Mouse (Mus musculus) inflammation-experienced regulatory T-cells, adult 6 months (primary cell): ENCODE measurements around the gene Tgds. TPM values are rescaled to one million over a fixed set of nuclear protein-coding genes. Genes with fewer than 3 reads are reported as not detected.
"Not testable (repeated sequence)": the region's sequence is repeated elsewhere in the genome, so short reads cannot be mapped to it uniquely, and the experiment has no call there.

Source experiments
- ATAC-seq: one replicate; pipeline ENCODE4 v1.8.0; 2017
- polyA plus RNA-seq, 3 experiments: library from polyadenylated mRNA; unstranded; fragments of 100-300 nt; shearing (Covaris generic); gene quantifications; one replicate each; pipeline ENCODE4 v1.2.1; 2017

Gene Tgds
- polyA plus RNA-seq = 10 to 100 TPM; 32.9 to 43.8 (median 38.4) TPM

DNA sequence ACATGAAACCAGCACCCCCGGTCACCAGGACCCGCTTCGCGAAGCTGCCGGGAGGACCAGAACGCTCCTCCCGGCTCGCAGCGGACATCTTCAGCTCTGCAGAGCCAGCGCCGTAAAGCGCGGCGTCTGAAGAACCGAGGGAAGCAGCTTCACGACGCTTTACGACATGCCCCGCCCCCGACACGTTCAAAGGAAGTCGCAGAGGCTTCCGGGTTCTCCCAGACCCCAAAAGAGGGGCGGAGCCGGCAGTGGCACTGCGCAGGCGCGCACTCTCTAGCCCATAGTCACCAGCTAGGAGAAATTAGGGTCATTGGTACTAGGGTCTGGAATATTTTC is at the start of gene Tgds:
TSS of gene Tgds (minus strand) at position 114 of the 336 bp plus-strand sequence.
- peak; percentile 56 for ATAC-seq

GRCm38 (mm10) chr14:118180711-118181177 is 48.2 kb upstream of the Tgds start:
- no peak for ATAC-seq

DNA sequence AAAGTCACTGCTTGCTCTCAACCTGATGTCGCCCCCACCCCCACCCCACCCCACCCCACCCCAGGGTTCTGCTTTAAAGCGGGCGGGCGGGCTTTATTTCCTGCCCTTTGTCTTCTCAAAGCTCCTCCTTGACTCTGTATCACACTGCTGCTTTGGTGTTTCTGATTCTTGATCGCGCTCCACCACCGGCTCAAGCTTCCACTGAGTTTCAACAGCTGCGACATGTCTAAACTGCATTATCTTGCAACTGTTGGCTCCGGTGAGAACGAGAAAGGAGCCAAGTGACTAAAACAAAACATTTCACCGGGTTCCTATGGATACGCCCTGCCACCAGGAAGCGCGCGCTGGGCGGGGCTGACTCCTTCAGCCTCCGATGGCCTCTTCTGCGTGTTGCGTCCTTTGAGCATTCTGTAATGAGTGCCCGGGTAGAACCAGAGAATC is 47.6 kb upstream of the Tgds start:
- ATAC-seq = peak; percentile 92

DNA sequence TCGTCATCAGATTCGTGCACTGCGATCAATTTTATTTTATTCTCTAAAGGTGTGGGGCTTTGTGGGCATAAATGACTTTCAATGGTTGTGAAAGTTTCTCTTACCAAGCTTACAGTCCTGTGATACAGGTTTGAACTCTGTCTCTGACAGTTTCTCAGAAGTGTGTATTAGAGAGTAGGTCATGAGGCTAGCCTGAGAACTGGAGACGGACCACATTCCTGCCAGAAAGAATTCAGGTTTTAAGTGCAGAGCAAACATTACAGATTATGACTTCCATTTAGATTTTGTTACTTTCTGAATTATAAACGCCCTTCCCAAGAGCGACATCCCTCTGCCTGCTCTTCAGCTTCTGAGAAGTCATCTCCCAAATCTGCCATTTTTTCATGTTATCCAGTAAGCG is 47.1 kb upstream of the Tgds start:
- ATAC-seq = no peak

DNA sequence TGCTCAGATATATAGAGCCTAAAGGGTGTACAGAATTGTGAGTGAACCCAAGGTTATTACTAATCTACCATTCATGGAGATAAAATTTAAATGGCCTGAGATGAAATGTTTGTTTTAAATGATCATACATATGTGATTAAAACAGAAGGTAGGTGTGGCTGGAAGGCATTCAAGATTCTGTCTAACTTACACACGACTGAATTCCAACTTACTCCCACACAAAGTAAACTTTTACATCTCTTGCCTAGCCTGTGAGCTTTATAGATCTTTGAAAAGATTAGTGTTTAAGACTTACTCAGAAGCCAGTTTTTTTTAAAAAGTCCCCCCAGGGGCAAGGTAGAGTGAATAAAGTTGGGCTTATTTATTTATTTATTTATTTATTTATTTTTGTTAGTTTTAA is 46.7 kb upstream of the Tgds start:
- no peak for ATAC-seq

DNA sequence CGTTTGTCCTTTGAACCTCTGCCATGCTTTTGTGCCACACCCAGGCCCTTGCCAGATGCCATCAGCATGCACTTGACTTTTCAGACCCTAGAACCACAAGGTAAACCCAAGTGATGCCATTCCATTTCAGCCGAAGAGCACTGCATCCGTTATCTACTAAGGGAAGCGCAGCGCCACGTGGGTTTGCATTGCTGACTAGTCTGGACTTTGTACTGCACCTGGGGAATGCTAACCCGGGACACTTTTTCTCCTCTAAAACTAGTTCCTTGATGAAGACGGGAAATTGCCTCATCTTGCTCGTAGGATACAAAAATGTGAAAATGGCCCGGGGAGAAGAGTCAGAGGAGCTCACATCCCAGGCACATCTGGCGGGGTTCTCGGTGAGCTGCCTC is 43.1 kb upstream of the Tgds start:
- no peak for ATAC-seq

- ATAC-seq = no peak
These were observed 42.6 kb upstream of the Tgds start for GRCm38 (mm10) chr14:118175071-118175693.

DNA sequence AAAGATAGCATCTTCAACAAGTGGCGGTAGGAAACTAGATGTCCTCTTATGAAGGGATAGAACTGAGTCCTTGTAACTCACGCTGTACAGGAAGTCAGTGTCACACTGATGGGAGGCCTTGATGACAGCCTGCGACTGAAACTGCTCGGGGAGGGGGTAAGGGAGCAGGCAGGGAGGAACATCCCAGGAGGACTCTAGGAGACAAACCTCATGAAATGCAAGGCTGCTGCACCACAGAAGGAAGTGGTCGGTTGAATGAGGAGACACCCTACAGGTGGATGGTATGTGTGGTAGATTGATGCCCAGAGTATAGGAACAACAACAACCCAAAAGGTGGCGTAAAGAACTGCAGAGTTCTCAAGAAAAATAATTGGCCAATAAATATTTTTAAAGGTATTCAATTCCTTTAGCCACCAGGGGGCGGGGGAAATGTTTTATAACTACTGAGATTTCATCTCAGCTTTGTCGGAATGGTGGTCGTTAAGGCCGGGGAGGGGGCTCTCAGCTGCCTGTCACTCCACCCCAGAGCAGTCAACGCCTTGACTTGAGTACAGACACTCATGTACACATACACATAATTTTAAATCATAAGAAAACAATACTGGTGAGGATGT is 41.1 kb upstream of the Tgds start:
- peak; percentile 76 for ATAC-seq

DNA sequence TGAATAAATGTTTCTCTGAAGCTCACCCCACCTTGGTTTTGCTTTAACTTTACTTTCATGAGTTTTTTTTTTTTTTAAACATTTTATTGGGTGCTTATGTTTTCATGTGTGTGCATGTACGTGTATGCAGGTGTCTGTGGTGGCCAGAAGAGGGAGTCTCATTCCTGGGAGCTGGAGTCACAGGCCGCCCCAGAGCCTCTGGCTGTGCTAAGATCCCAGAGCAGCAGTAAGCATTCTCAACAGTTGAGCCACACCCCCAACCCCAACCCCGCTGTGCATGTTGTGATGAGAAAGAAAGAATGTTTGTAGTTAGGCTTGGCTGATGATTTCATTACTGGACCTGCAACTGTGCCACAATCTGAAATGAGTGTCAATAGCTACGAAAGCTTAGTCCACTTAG is 36.2 kb upstream of the Tgds start:
- no peak for ATAC-seq

DNA sequence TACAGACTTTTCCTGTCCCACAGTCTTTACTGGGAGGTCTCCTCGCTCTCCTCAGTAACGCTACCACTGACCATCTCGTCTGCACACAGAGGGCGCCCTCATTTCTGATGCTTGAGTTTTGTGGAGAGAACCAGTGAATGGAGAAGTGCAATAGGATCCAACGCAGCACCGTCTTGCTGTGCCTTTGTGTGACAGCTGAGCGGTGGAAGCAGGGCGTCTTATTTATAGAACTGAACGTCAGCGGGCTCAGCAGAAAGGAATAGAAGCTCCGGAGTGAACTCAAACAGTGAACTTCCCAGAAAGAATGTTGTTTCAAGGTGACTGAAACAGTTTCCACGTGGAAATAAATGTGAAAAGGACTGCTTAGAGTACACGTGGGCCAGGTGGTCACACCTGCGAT is 30.1 kb upstream of the Tgds start:
- no peak for ATAC-seq

DNA sequence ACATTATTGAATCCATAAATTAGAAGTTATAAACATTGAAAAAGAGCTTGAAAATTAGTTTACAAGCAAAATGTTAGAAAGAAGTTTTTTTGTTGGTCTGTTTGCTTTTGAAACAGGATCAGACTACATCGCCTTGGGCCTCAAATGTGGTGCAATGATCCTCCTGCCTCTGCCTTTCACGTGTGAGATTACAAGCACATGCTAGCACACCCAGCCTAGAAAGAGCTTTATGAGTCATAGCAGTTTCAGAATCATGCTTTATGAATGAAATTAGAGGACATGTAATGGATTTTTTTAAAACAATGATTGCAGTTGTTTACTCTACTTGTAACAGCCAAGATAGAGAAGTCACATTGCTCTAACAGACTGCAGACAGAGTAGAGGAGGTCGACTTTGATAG is 29.2 kb upstream of the Tgds start:
- ATAC-seq = no peak

- peak; percentile 80 for ATAC-seq
These were observed 24.6 kb upstream of the Tgds start for GRCm38 (mm10) chr14:118157146-118157545.

- ATAC-seq = no peak
These were observed 24.2 kb upstream of the Tgds start for GRCm38 (mm10) chr14:118156740-118157139.

- ATAC-seq = not testable (repeated sequence)
These were observed 23.5 kb upstream of the Tgds start for GRCm38 (mm10) chr14:118156056-118156455.

DNA sequence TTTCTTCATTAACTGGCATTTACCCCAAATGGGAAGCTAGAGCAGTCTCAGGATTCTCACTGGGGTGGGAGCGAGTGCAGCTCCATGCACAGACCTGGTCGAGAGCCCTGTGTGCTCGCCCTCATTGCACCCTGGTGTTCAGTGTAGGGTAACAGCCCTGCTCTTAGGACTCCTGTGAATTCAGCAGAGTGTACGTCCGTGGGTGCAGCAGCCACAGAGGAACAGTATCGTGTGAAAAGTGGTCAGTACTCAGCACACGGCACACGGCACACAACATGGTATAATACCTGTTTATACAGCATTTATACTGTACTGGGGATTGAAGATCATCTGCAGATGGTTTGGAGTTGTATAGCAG is 19.7 kb upstream of the Tgds start:
- no peak for ATAC-seq

- ATAC-seq = no peak
These were observed 19.2 kb upstream of the Tgds start for GRCm38 (mm10) chr14:118151651-118152293.

DNA sequence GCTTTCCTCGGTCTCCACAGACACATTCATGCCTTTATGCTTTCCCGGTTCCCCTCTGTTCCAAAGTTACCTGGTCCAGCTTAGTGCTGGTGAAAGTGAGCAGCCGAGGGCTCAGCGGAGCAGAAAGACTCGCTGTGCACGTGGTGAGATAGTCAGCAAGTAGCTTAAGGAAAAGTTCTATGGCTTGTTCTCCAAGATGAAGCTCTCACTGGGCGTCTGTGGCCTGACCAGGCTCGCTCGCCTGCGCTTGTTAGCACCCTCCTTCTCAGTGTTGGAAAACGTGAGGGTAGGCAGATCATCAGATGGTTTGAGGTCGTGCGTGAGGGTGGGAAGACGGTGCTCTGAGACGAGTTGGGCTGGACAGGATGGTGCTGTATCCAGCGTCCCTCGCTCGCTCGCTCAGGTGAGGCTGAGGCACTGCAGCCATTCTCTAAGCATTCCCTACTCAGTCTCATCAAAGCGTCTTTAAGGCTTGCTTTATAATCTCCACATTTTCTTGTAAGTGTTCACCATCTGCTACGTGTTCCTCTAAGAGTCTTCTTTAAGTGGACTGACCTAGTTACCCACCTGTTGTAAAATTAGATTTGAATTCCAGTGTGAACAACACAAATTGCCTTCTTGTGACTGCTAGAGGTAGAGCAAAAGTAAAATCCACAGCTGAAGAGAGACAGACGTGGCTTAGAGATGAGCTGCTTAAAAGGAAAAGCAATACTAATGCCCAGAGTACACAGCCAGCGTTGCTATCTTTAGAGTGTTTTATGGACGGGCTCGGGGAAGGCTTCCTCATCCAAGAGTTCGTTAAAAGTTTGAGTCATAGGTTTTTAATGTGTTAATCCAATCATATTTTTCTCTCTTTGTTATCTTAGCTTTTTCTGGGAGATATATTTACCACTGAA is 18.3 kb upstream of the Tgds start:
- no peak for ATAC-seq

DNA sequence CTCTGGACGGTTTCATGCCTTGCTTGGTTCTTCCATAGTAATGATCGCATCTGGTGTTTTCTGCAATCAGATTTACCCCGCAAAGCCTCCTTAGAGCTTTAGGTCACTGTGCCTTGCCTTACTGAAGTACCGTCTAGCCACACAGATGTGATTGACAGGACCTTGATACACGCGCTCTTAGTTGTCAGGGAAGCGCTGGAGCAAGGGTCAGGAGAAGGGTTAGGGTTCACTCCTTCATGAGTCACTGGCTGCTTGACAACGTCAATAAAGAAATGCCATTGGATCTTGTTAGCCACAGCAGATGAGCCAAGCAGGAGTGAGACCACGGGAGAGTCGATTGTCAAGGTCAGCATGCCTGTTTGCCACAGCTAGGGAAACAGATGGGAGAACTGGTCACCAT is 16.0 kb upstream of the Tgds start:
- no peak for ATAC-seq

- no peak for ATAC-seq
These were observed 15.5 kb upstream of the Tgds start for GRCm38 (mm10) chr14:118148046-118148445.

DNA sequence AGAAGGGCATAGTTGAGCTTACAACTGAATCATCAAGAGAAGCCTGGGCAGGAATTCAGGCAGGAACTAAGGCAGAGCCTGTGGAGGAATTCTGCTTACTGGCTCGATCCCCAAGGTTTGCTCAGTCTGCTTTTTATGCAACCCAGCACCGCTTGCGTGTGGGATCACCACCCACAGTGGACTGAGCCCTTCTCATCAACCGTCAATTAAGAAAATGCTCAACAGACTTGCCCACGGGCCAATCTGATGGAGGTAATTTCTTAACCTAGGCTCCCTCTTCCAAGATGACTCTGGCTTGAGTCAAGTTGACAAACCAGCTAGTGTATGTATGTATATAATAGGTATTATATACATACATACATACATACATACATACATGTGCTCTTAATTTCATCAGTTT is 9.7 kb upstream of the Tgds start:
- no peak for ATAC-seq

DNA sequence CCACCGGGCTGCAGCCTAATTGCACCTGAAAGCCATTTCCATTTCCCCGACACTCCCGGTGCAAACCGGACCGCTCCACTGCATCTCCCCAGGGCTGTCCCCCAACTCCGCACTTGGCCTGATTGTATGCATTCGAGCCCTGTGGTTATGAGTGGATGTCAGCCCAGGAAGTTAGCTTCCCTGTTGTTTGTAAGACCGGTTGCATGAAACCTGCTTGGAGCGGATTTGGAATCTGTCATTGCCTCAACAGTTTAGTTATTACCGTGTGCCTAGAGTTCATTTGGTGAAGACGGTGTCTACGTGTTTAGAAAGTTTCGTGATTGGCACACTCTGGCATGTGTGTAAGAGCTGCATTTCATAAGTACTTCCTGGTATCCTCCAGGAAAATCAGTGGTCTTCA is 4.9 kb upstream of the Tgds start:
- peak; percentile 32 for ATAC-seq

DNA sequence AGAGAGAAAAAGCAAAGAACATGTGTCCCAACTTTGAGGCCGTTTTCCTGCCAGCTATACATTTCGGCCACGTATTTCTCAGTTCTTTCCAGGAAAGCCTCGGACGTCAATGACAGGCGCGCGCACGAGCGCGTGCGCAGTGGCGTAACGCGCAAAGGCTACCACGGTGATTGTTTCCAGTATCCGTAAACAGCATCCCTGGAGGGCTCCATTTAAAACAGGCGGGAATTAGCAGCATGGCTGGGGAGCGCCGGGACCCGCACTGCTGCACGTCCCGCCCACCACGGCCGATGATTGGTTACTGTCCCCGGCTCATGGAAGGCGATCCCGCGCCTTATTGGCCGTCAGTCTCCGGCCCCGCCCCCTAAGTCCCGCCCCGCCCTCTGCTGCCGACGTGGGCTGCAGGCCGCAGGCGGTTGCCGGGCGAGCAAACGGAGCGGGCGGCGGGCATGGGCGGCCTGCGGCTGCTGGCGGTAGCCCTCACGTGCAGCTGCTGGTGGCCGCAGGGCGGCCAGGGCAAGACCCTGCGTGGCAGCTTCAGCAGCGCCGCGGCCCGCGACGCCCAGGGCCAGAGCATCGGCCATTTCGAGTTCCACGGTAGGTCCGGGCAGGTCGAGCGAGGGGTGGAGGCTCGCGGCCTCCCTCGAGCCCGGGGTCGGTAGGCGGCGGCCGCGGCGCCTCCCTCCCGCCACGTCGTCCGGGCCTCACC is 4.3 kb upstream of the Tgds start, which contains the start of gene Gpr180:
TSS of gene Gpr180 (plus strand) at position 415 of the 709 bp plus-strand sequence.
- ATAC-seq = peak; percentile 86
